Mouse (Mus musculus) MEL (cell line): ENCODE data around the gene Fam193b. TPM values are rescaled to one million over a fixed set of nuclear protein-coding genes. Genes with fewer than 3 reads are reported as not detected.

Experiments used
- DNase-seq: peaks from one replicate; pipeline ENCODE4 v3.0.0; 2011; ENCODE audit warnings: low read depth, low spot score
- H3K27ac ChIP-seq: 2 replicates; pipeline ENCODE4 v1.5.1; 2012; ENCODE audit warnings: low read depth, mild to moderate bottlenecking, control low read depth, low read length, moderate library complexity; ENCODE audit not compliant: control insufficient read depth
- H3K27me3 ChIP-seq, 2 experiments: fragments of 150-350 bp in 1 of 2; sonication (generic) in 1 of 2; 2 replicates each; pipeline ENCODE4 v1.6.1; 2012; ENCODE audit warnings: low read length in 2 of 2, mild to moderate bottlenecking in 2 of 2, improper control_type of control experiment in 1 of 2, moderate library complexity in 1 of 2; ENCODE audit not compliant: insufficient read depth in 2 of 2, control insufficient read depth in 1 of 2
- H3K36me3 ChIP-seq, 2 experiments: 2 replicates each; pipeline ENCODE4 v1.6.1; 2012 to 2014; ENCODE audit warnings: low read length in 2 of 2, improper control_type of control experiment in 1 of 2, inconsistent platforms in 1 of 2, mild to moderate bottlenecking in 1 of 2; ENCODE audit not compliant: insufficient read depth in 2 of 2, control insufficient read depth in 1 of 2
- H3K4me1 ChIP-seq, 2 experiments: fragments of 150-350 bp in 1 of 2; sonication (generic) in 1 of 2; 2 replicates each; pipeline ENCODE4 v1.6.1; 2012; ENCODE audit warnings: low read length in 2 of 2, improper control_type of control experiment in 1 of 2, mild to moderate bottlenecking in 1 of 2; ENCODE audit not compliant: insufficient read depth in 2 of 2, control insufficient read depth in 1 of 2
- H3K4me3 ChIP-seq, 2 experiments: fragments of 150-350 bp in 1 of 2; sonication (generic) in 1 of 2; 2 replicates each; pipeline ENCODE4 v1.5.1; 2012; ENCODE audit warnings: low read depth in 2 of 2, low read length in 2 of 2, mild to moderate bottlenecking in 2 of 2, moderate library complexity in 2 of 2, control low read depth in 1 of 2, improper control_type of control experiment in 1 of 2; ENCODE audit not compliant: control insufficient read depth in 1 of 2, insufficient read depth in 1 of 2
- H3K79me2 ChIP-seq: 2 replicates; pipeline ENCODE4 v1.6.1; 2012; ENCODE audit warnings: mild to moderate bottlenecking, low read length, moderate library complexity; ENCODE audit not compliant: control insufficient read depth, poor library complexity, insufficient read depth
- H3K9ac ChIP-seq: 2 replicates; pipeline ENCODE4 v1.6.1; 2012; ENCODE audit warnings: low read depth, mild to moderate bottlenecking, control low read depth, low read length, moderate library complexity; ENCODE audit not compliant: control insufficient read depth, poor library complexity, severe bottlenecking
- H3K9me3 ChIP-seq: fragments of 150-350 bp; sonication (generic); replicated peaks from 2 replicates; pipeline ENCODE4 v1.6.1; 2012; ENCODE audit warnings: mild to moderate bottlenecking, low read length, improper control_type of control experiment, moderate library complexity; ENCODE audit not compliant: insufficient read depth
- BHLHE40 ChIP-seq: IDR thresholded peaks from 2 replicates; pipeline ENCODE4 v1.6.1; 2012; ENCODE audit warnings: low read depth, mild to moderate bottlenecking, inconsistent platforms, low read length, improper control_type of control experiment, borderline replicate concordance
- CHD1 ChIP-seq: IDR thresholded peaks from 2 replicates; pipeline ENCODE4 v1.6.1; 2012; ENCODE audit warnings: low read depth, mild to moderate bottlenecking, inconsistent platforms, low read length, improper control_type of control experiment
- E2F4 ChIP-seq: IDR thresholded peaks from 2 replicates; pipeline ENCODE4 v1.6.1; 2011; ENCODE audit warnings: low read depth, low read length, improper control_type of control experiment, borderline replicate concordance
- ELF1 ChIP-seq: IDR thresholded peaks from 2 replicates; pipeline ENCODE4 v1.6.1; 2014; ENCODE audit warnings: low read depth, mild to moderate bottlenecking, inconsistent platforms, low read length, improper control_type of control experiment, moderate library complexity
- ETS1 ChIP-seq: IDR thresholded peaks from 2 replicates; pipeline ENCODE4 v1.6.1; 2012; ENCODE audit warnings: low read depth, mild to moderate bottlenecking, inconsistent platforms, low read length, improper control_type of control experiment, moderate library complexity
- JUND ChIP-seq: IDR thresholded peaks from 2 replicates; pipeline ENCODE4 v1.6.1; 2011; ENCODE audit warnings: low read depth, mild to moderate bottlenecking, improper control_type of control experiment, low read length
- KAT2A ChIP-seq: conservative IDR thresholded peaks from 2 replicates; pipeline ENCODE4 v1.6.1; 2012; ENCODE audit warnings: low read depth, low read length, improper control_type of control experiment, inconsistent platforms
- MAX ChIP-seq: IDR thresholded peaks from 2 replicates; pipeline ENCODE4 v1.6.1; 2011; ENCODE audit warnings: low read length, improper control_type of control experiment
- MXI1 ChIP-seq: IDR thresholded peaks from 2 replicates; pipeline ENCODE4 v1.6.1; 2011; ENCODE audit warnings: mild to moderate bottlenecking, low read depth, low read length, improper control_type of control experiment
- MYB ChIP-seq: IDR thresholded peaks from 2 replicates; pipeline ENCODE4 v1.6.1; 2011; ENCODE audit warnings: mild to moderate bottlenecking, low read depth, low read length, improper control_type of control experiment
- NRF1 ChIP-seq: IDR thresholded peaks from 2 replicates; pipeline ENCODE4 v1.6.1; 2014; ENCODE audit warnings: low read depth, mild to moderate bottlenecking, inconsistent platforms, low read length, improper control_type of control experiment, moderate library complexity; ENCODE audit not compliant: poor library complexity, insufficient read depth, severe bottlenecking
- POLR2A ChIP-seq, 2 experiments: IDR thresholded peaks; 2 replicates each; pipeline ENCODE4 v1.6.1; 2011 to 2012; ENCODE audit warnings: low read length in 2 of 2, mild to moderate bottlenecking in 2 of 2, control low read depth in 1 of 2, improper control_type of control experiment in 1 of 2, low read depth in 1 of 2, moderate library complexity in 1 of 2; ENCODE audit not compliant: control insufficient read depth in 1 of 2, insufficient read depth in 1 of 2, poor library complexity in 1 of 2
- SIN3A ChIP-seq: IDR thresholded peaks from 2 replicates; pipeline ENCODE4 v1.6.1; 2012; ENCODE audit warnings: low read length, improper control_type of control experiment, inconsistent platforms
- TAL1 ChIP-seq: IDR thresholded peaks from 2 replicates; pipeline ENCODE4 v1.6.1; 2012; ENCODE audit warnings: mild to moderate bottlenecking, inconsistent platforms, low read length, moderate library complexity, mixed read lengths
- TBP ChIP-seq: IDR thresholded peaks from 2 replicates; pipeline ENCODE4 v1.8.0; 2011; ENCODE audit warnings: low read depth, low read length, improper control_type of control experiment
- UBTF ChIP-seq: IDR thresholded peaks from 2 replicates; pipeline ENCODE4 v1.6.1; 2012; ENCODE audit warnings: low read depth, mild to moderate bottlenecking, inconsistent platforms, low read length, improper control_type of control experiment, moderate library complexity, borderline replicate concordance; ENCODE audit not compliant: insufficient read depth
- USF2 ChIP-seq, 2 experiments: IDR thresholded peaks; 2 replicates each; pipeline ENCODE4 v1.6.1; 2011 to 2012; ENCODE audit warnings: improper control_type of control experiment in 2 of 2, low read length in 2 of 2, borderline replicate concordance in 1 of 2, inconsistent platforms in 1 of 2, low read depth in 1 of 2, mild to moderate bottlenecking in 1 of 2; ENCODE audit not compliant: insufficient read depth in 1 of 2
- ZC3H11A ChIP-seq: IDR thresholded peaks from 2 replicates; pipeline ENCODE4 v1.6.1; 2012; ENCODE audit warnings: low read depth, mild to moderate bottlenecking, inconsistent platforms, low read length, improper control_type of control experiment
- polyA plus RNA-seq, 2 experiments: library from polyadenylated mRNA; stranded (reverse) in 1 of 2; unstranded in 1 of 2; fragments of >175 nt in 1 of 2; fragments of >200 nt in 1 of 2; gene quantifications; 2 replicates each; pipeline versions ENCODE4 v1.2.1 to v1.2.4; 2012; ENCODE audit warnings: low replicate concordance in 2 of 2, low read depth in 1 of 2; ENCODE audit not compliant: insufficient read length in 2 of 2, insufficient read depth in 1 of 2, missing spikeins in 1 of 2
- total RNA-seq: library from RNA; depleted of rRNA; stranded (reverse); fragments of 300-350 nt; gene quantifications from 2 replicates; pipeline ENCODE4 v1.2.3, GENCODE M21; 2012

Fam193b gene
- total and polyA plus RNA-seq, 3 experiments: 11.9 to 38.7 TPM; not detected in 1

- no peaks in the 10 kb centered on the region; a peak in 1 of 4 replicates for H3K36me3 ChIP-seq
Measured at GRCm38 (mm10) chr13:55549061-55549460, 21.9 kb downstream of the Fam193b start.

GRCm38 (mm10) chr13:55548426-55548825, 22.5 kb downstream of the Fam193b start:
- Histone ChIP-seq H3K36me3 (no peaks in the 10 kb centered on the region; a peak in 1 of 4 replicates), H3K9me3 (no peaks in the 10 kb centered on the region), H3K9ac (no peak overlapping the region), H3K27ac (no peak overlapping the region), H3K4me1 (no peaks in the 10 kb centered on the region)
- no peak for DNase-seq
- TF ChIP-seq KAT2A (no peak), MYB (no peak)
- TF ChIP-seq, all 39 proteins: peak for 0
- Histone ChIP-seq H3K27me3 (no peaks in the 10 kb centered on the region), H3K4me3 (no peak overlapping the region), H3K79me2 (no peaks in the 10 kb centered on the region)

More at GRCm38 (mm10) chr13:55549061-55549460, 21.9 kb downstream of the Fam193b start:
- Histone ChIP-seq H3K9ac (no peak overlapping the region), H3K27me3 (no peaks in the 10 kb centered on the region), H3K4me3 (no peak overlapping the region), H3K9me3 (no peaks in the 10 kb centered on the region), H3K4me1 (no peaks in the 10 kb centered on the region), H3K79me2 (no peaks in the 10 kb centered on the region), H3K27ac (no peak overlapping the region)
- TF ChIP-seq ETS1 (no peak), TBP (no peak), TAL1 (no peak), NRF1 (no peak), E2F4 (no peak), SIN3A (no peak), ZC3H11A (no peak), MXI1 (no peak), ELF1 (no peak), BHLHE40 (no peak), CHD1 (no peak), KAT2A (no peak), JUND (no peak), UBTF (no peak), MAX (no peak)
- no peak for DNase-seq

GRCm38 (mm10) chr13:55547916-55548315, 23.0 kb downstream of the Fam193b start:
- no peaks in the 10 kb centered on the region; a peak in 1 of 4 replicates for H3K36me3 ChIP-seq
- no peak overlapping the region for H3K27ac ChIP-seq
- no peak overlapping the region for H3K9ac ChIP-seq
- H3K79me2 ChIP-seq: no peaks in the 10 kb centered on the region
- H3K4me1 ChIP-seq: no peaks in the 10 kb centered on the region
- no peak for TF ChIP-seq POLR2A (IDR thresholded peaks at IDR 0.05; ENCODE audit: control insufficient read depth in 1 of 2, insufficient read depth in 1 of 2, low read depth in 1 of 2, low read length in 2 of 2, poor library complexity in 1 of 2)
- no peak for TF ChIP-seq KAT2A
- no peak for TF ChIP-seq MYB
- TF ChIP-seq MAX: no peak
- no peak for TF ChIP-seq ETS1
- TF ChIP-seq USF2 (IDR thresholded peaks at IDR 0.05; ENCODE audit: borderline replicate concordance in 1 of 2, insufficient read depth in 1 of 2, low read depth in 1 of 2, low read length in 2 of 2): no peak
- no peaks in the 10 kb centered on the region for H3K9me3 ChIP-seq
- H3K4me3 ChIP-seq: no peak overlapping the region
- H3K27me3 ChIP-seq: no peaks in the 10 kb centered on the region
- no peak for DNase-seq
